Mouse (Mus musculus) erythroblast, embryonic 14.5 days (primary cell): ENCODE data around the gene Donson.

Experiments used
- GATA1 ChIP-seq: IDR thresholded peaks from 2 replicates; pipeline ENCODE4 v1.6.1; 2012; ENCODE audit warnings: low read length, inconsistent platforms, mixed read lengths
- TAL1 ChIP-seq: IDR thresholded peaks from 3 replicates; pipeline ENCODE4 v1.6.1; 2012; ENCODE audit warnings: low read length, inconsistent platforms, mixed read lengths

- TF ChIP-seq TAL1 (no peak), GATA1 (no peak)
These were observed 13.3 kb upstream of the Donson start for GRCm38 (mm10) chr16:91701908-91702307.
